Mouse (Mus musculus): ENCODE data around the gene Cttn.

DNA sequence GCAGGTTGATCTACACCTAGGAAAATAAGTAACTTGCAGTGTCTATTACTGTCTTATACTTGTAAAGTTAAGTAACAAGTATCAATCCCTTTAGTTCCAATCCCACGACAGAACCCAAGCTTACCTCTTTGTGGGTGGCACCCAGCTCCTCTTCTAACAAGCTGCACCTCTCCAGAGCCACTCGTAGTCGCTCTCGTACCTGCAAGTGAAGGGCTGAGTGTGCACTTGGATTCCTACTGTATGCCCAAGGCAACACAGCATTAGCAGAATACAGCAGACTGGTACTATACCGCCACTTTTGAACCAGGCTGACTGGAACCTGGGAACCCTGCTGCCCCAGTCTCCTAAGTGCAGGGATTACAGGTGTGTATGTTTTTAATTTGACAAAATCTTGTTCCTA lies 49.0 kb upstream of the Cttn start:
- TF ChIP-seq CTCF (conservative IDR thresholded peaks at IDR 0.05; ENCODE audit: low read length) (no peak), POU5F1 (IDR thresholded peaks at IDR 0.05; ENCODE audit: borderline replicate concordance, low read length) (no peak)
